Mouse (Mus musculus): Measurements from ENCODE around the gene Mier1. TPM values are rescaled to one million over a fixed set of nuclear protein-coding genes. Genes with fewer than 3 reads are reported as not detected.
A peak's percentile ranks its signal among the peaks of the same experiment; 100 is the strongest.

The Mier1 gene
- polyA plus RNA-seq, 1 experiment = 31.9 TPM

DNA sequence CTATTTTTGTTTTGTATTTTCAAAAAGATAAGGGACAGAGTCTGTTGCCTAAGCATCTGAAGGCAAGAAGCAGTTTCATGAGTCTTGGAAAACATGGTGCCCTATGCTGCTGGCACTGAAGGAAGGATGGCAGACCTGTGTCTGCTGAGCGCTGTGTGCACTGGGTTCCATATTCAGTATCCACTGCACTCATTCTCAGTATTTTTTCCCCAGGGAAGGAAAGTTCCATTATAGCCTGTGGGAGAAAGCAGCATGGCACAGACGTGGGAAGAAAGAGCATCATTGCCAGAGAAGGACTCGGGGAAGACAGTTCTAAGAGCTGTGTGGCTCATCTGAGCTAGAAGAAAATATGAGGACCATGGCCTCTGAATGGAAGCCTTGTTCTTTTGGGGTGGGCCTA is 57.1 kb downstream of the Mier1 start:
- DNase-seq (ENCODE audit: low read depth) = no peak
- TF ChIP-seq POLR2A (IDR thresholded peaks at IDR 0.05; ENCODE audit: borderline replicate concordance, extremely low read depth, insufficient read depth, insufficient read length, poor library complexity, severe bottlenecking) (no peak), CTCF (IDR thresholded peaks at IDR 0.05; ENCODE audit: borderline replicate concordance, extremely low read depth, insufficient read depth, insufficient read length) (no peak)

DNA sequence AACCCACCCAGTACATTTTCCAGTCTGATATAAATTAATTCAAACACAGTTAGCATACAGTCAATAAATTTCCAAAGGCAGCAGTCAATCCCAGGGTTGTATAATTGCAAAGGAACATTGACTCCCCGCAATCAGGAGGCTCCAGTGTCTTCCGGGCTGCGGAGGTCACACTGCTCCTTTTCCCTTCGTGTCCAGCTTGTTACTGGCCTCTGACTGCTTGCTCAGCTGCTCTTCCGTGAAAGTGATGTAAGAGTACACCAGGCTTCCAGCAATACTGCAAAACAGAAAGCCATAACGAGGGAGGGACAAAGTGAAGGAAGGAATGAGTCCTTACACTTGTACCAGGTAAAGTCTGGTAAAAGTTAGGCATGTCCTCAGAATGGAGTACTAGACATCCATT is 59.3 kb downstream of the Mier1 start:
- TF ChIP-seq CTCF (IDR thresholded peaks at IDR 0.05; ENCODE audit: borderline replicate concordance, extremely low read depth, insufficient read depth, insufficient read length) (no peak), POLR2A (IDR thresholded peaks at IDR 0.05; ENCODE audit: borderline replicate concordance, extremely low read depth, insufficient read depth, insufficient read length, poor library complexity, severe bottlenecking) (no peak)
- DNase-seq (ENCODE audit: low read depth) = no peak

DNA sequence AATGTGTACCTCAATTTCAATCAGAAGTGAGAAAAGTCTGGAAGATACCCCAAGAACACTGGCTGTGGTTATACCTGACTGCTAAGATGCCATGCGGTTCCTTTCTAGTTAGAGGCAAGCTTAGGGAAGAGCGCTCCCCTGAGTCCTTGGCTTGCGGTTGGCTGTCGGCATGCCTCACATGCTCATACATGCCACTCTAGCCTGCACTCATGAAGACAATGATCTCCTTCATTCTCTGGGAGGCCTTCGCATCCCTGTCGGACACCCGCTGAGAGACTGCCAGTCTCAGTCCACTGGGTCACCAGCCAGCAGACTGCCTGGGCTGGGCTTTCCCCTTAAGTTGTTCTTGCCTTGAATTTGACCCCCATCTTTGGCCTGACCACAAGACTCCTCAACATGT is 59.8 kb downstream of the Mier1 start:
- DNase-seq (ENCODE audit: low read depth) = no peak
- no peak for TF ChIP-seq POLR2A (IDR thresholded peaks at IDR 0.05; ENCODE audit: borderline replicate concordance, extremely low read depth, insufficient read depth, insufficient read length, poor library complexity, severe bottlenecking)

DNA sequence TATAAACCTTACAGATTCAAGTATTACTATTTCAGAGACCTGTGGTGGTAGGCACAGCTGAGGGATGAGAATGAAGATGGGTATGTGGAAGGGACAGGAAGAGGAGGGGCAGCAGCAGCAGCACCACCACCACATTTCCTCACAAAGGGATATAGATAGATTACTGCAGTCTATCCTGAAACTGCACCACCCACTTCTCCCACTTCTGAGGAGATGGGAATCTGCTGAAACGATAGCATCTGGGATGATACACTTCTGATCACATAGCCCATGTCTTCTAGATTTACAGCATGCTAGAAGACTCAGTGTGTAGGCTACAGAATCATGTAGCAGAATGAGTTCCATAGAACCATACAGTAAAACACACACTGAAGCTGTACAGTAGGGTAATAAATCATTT is 63.5 kb downstream of the Mier1 start:
- DNase-seq (ENCODE audit: low read depth) = no peak
- TF ChIP-seq CTCF (IDR thresholded peaks at IDR 0.05; ENCODE audit: borderline replicate concordance, extremely low read depth, insufficient read depth, insufficient read length) (no peak), POLR2A (IDR thresholded peaks at IDR 0.05; ENCODE audit: borderline replicate concordance, extremely low read depth, insufficient read depth, insufficient read length, poor library complexity, severe bottlenecking) (no peak)

DNA sequence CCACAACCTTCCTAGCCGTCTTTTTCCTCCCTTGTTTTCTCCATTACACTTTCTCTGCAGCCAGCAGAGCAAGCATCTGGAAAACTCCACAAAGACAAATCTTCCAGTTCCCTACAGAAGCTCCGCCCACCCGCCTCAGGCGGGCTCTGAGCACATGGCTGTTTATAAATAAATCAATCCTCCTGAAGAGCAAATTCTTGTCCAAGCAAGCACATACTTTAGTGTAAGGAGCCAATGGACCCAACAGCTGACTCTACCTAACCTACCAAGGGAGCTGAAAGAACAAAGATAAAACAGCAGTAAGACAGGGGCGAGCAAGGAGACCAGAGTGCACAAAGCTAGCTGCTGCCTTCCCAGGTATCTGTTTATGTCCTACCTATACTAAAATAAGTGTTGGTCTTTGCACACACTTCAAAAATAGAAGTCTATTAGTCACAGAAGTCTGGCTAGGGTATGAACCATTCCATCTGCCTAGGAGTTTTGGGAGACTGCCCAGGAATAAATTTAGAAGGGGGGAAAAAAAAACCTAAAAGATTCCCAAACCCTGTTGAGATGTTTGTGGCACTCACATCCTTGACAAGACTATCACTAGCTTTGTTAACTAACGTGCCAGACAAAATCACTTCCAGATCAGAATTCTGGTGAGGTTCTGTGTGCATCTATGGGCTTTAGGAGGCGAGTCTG is 64.6 kb downstream of the Mier1 start:
- TF ChIP-seq CTCF (IDR thresholded peaks at IDR 0.05; ENCODE audit: borderline replicate concordance, extremely low read depth, insufficient read depth, insufficient read length) = no peak
- no peak for TF ChIP-seq POLR2A (IDR thresholded peaks at IDR 0.05; ENCODE audit: borderline replicate concordance, extremely low read depth, insufficient read depth, insufficient read length, poor library complexity, severe bottlenecking)
- DNase-seq (ENCODE audit: low read depth) = no peak

DNA sequence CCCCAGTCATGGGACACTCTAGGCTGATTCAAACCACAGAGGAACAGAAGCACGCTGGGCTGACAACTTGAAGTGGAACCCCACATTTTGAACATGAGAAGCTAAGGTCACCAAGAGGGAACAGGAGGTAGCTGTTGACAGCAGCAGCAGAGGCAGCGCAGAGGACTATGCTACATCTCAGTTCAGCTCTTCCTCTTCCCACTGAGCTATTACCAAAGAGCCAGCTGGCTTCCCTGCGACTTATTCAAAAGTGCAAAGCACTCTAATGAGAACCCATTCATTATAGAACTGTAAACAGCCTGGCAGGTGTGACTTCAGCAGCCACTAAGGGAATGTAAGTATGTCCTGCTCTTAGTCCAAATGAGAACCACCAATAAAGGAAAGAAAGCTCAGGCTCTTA is 65.4 kb downstream of the Mier1 start:
- TF ChIP-seq CTCF (IDR thresholded peaks at IDR 0.05; ENCODE audit: borderline replicate concordance, extremely low read depth, insufficient read depth, insufficient read length) (no peak), POLR2A (IDR thresholded peaks at IDR 0.05; ENCODE audit: borderline replicate concordance, extremely low read depth, insufficient read depth, insufficient read length, poor library complexity, severe bottlenecking) (no peak)
- peak; percentile 65 for DNase-seq (ENCODE audit: low read depth)

DNA sequence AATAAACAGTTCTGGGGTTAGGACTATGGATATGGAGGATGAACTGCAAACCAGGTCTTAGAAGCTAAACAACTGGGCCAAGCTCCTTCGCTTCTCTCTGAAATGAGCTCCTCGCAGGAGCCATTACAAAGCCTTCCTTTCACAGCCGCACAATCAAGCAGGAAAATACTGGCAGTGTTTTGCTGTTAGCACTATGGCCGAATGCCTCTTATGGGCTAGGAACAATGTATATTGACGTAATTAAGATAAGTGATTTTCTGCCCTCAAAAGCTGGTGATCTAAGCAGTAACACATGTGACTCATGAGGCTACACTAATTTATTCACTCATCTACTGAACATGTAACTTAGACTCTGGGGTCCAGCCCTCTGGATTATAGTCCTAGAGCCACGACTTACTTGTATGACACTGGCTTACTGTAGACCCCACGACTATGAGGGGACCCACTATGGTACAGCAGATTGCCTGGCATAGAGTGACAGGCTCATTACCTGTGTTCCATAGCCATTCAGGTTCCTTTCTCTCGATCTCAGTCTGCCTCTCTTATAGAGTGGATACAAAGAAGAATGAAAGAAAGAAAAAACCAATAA is 66.2 kb downstream of the Mier1 start:
- TF ChIP-seq POLR2A (IDR thresholded peaks at IDR 0.05; ENCODE audit: borderline replicate concordance, extremely low read depth, insufficient read depth, insufficient read length, poor library complexity, severe bottlenecking) = no peak
- no peak for TF ChIP-seq CTCF (IDR thresholded peaks at IDR 0.05; ENCODE audit: borderline replicate concordance, extremely low read depth, insufficient read depth, insufficient read length)
- DNase-seq (ENCODE audit: low read depth) = peak; percentile 77

DNA sequence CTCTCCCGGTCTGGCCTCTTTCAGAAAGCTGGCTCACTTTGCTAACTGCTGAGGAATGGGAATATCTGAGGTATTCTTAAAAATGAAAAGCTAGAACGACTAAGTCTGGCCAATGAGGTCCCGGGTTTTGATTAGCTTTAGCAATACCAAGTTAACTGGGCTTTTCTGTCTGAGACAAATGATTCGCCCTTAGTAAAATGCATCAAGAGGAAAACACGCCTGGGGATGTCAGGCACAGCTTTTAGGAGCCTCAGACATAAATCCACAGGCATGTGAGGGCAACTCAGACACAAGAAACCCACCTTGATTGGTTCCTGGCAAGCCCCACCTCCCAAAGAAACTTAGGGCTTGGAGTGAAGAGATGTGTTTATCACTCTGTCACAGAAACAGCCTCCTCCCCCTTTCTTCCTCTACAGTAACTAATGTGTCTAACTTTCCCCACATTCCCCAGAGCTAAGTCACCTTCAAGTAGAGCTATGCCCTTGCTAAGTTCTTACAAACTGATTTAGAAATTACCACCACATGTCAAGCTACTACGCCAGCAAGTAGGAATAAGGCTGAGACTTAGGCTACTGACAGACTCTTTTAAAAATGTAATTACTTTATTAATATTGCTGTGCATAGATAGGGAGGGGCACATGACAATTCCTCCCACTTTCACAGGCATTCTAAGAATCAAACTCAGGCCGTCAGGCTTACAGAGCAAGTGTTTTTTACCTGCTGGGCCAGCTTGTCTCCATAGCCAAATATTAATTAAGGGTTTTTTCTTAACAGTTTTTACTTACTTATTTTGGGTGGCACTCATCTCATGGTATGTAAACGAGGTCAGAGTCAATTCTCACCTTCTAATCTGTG is 74.8 kb downstream of the Mier1 start:
- no peak for DNase-seq (ENCODE audit: low read depth)
- TF ChIP-seq CTCF (IDR thresholded peaks at IDR 0.05; ENCODE audit: borderline replicate concordance, extremely low read depth, insufficient read depth, insufficient read length) (no peak), POLR2A (IDR thresholded peaks at IDR 0.05; ENCODE audit: borderline replicate concordance, extremely low read depth, insufficient read depth, insufficient read length, poor library complexity, severe bottlenecking) (no peak)

DNA sequence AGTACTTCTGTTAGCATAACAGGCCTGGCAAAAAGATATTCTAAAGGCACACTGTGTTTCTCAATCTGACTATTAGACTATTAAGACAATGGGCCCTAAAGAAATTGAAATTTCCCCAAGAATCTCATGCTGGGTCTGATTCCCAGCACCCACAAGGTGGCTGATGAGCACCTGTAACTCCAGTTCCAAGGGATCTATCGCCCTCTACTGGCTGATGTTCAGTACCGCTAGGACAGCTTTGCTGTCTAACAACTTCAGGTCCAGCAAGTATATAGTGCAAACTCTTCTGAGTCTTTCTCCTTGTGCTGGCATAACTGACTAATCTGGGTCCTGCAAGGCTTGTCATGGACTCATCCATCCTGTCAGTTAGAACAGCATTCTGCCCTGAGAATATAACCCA is 78.2 kb downstream of the Mier1 start:
- DNase-seq (ENCODE audit: low read depth) = no peak
- TF ChIP-seq POLR2A (IDR thresholded peaks at IDR 0.05; ENCODE audit: borderline replicate concordance, extremely low read depth, insufficient read depth, insufficient read length, poor library complexity, severe bottlenecking) = no peak
- no peak for TF ChIP-seq CTCF (IDR thresholded peaks at IDR 0.05; ENCODE audit: borderline replicate concordance, extremely low read depth, insufficient read depth, insufficient read length)

DNA sequence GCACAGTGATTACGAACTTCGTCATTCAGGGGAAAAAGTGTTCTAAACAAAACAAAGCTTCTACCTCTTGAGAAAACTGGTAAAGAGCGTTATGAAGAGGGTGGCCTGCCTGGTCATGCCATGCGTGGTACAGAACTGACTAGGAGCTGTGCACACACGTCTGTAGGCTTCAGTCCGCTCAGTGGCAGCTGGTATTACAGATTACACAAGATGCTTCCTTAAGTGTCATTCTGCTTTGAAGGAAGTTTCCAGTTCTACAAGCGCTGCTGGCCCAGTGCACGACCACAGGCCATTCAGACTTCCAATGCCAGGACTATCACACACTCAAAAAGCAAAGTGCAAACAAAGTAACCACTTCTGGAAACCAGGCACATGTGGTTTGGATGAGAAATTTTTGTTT is 83.2 kb downstream of the Mier1 start:
- no peak for DNase-seq (ENCODE audit: low read depth)
- TF ChIP-seq POLR2A (IDR thresholded peaks at IDR 0.05; ENCODE audit: borderline replicate concordance, extremely low read depth, insufficient read depth, insufficient read length, poor library complexity, severe bottlenecking) (no peak), CTCF (IDR thresholded peaks at IDR 0.05; ENCODE audit: borderline replicate concordance, extremely low read depth, insufficient read depth, insufficient read length) (no peak)

DNA sequence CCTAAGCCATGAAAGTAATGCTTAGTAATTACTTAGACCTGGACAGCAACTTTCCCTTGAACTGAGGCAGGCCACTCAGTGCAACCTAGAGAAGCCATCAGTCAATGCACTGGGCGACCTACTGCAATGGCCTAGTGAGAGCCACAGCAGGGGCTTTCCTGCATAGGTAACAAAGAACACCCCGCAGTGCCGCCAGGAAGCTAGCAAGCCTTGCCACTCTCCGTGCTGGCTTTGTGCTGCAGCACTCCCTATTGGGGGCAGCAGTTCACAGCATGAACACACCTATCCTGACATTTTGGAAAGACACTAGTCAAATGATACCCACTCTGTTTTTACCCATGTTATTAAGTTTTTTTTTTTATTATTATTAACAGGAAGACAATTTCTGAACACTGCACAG is 84.9 kb downstream of the Mier1 start:
- TF ChIP-seq CTCF (IDR thresholded peaks at IDR 0.05; ENCODE audit: borderline replicate concordance, extremely low read depth, insufficient read depth, insufficient read length) = no peak
- no peak for TF ChIP-seq POLR2A (IDR thresholded peaks at IDR 0.05; ENCODE audit: borderline replicate concordance, extremely low read depth, insufficient read depth, insufficient read length, poor library complexity, severe bottlenecking)
- DNase-seq (ENCODE audit: low read depth) = no peak
